Mouse (Mus musculus) spleen, adult 2 months (tissue): ENCODE measurements around the gene Wtap.

Experiments
- CTCF ChIP-seq: fragments of 200-500 bp; IDR thresholded peaks from 2 replicates; pipeline ENCODE4 v1.5.1; 2011; ENCODE audit warnings: mild to moderate bottlenecking, inconsistent platforms; ENCODE audit not compliant: insufficient read depth, insufficient read length, insufficient replicate concordance; ENCODE audit errors: extremely low read depth
- POLR2A ChIP-seq: fragments of 200-500 bp; IDR thresholded peaks from 2 replicates; pipeline ENCODE4 v1.6.1; 2011; ENCODE audit warnings: low read depth, low read length, inconsistent platforms

DNA sequence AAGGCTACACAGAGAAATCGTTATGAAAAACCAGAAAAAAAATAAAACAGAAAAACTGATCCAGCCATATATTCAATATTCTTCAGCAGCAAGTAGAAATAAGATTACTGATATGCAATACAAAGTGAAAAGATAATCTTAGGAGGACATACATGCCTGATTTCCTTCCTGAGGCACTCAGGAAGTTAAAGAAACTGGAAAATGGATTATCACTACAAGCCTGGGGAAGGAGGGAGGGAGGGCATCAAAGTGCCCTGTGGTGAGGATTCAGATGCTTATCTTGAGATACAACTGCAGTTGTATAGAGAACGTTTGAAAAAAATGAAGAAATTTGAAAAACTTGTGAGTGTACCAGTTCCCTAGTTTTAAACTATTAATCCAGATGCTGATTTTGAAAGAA is 10.0 kb downstream of the Wtap start:
- TF ChIP-seq POLR2A (no peak), CTCF (no peak)
